Mouse (Mus musculus): Measurements from ENCODE around the gene Orc3.

GRCm38 (mm10) chr4:34581990-34582389, 32.8 kb downstream of the Orc3 start:
- no peak for TF ChIP-seq CTCF (IDR thresholded peaks at IDR 0.05; ENCODE audit: insufficient read depth, low read length)
- no peak for TF ChIP-seq POLR2A (IDR thresholded peaks at IDR 0.05; ENCODE audit: borderline replicate concordance, extremely low read depth, low read depth, low read length)
